Mouse (Mus musculus) liver, embryonic 12.5 days (tissue): ENCODE results near the gene Gm9844. TPM values are rescaled to one million over a fixed set of nuclear protein-coding genes. Genes with fewer than 3 reads are reported as not detected.

Experiments
- ATAC-seq: fragments of 200-750 bp; cut with Nextera tagmentation; 2 replicates; pipeline ENCODE4 v1.8.0; 2017; ENCODE audit warnings: moderate number of reproducible peaks, mild to moderate bottlenecking, moderate library complexity
- H3K27ac ChIP-seq: fragments of 300-500 bp; sonication (generic); 2 replicates; pipeline ENCODE4 v1.5.1; 2016; ENCODE audit warnings: mild to moderate bottlenecking
- H3K27me3 ChIP-seq: fragments of 300-500 bp; sonication (generic); replicated peaks from 2 replicates; pipeline ENCODE4 v1.6.1; 2016; ENCODE audit warnings: mild to moderate bottlenecking, moderate library complexity
- H3K36me3 ChIP-seq: fragments of 300-500 bp; sonication (generic); 2 replicates; pipeline ENCODE4 v1.6.1; 2016; ENCODE audit warnings: mild to moderate bottlenecking, moderate library complexity
- H3K4me1 ChIP-seq: fragments of 300-500 bp; sonication (generic); 2 replicates; pipeline ENCODE4 v1.6.1; 2016
- H3K4me2 ChIP-seq: fragments of 300-500 bp; sonication (generic); 2 replicates; pipeline ENCODE4 v1.6.1; 2016; ENCODE audit warnings: mild to moderate bottlenecking, moderate library complexity
- H3K4me3 ChIP-seq: fragments of 300-500 bp; sonication (generic); 2 replicates; pipeline ENCODE4 v1.5.1; 2016; ENCODE audit warnings: mild to moderate bottlenecking, moderate library complexity
- H3K9ac ChIP-seq: fragments of 300-500 bp; sonication (generic); 2 replicates; pipeline ENCODE4 v1.6.1; 2016; ENCODE audit warnings: mild to moderate bottlenecking, moderate library complexity
- H3K9me3 ChIP-seq: fragments of 300-500 bp; sonication (generic); replicated peaks from 2 replicates; pipeline ENCODE4 v1.6.1; 2016; ENCODE audit warnings: mild to moderate bottlenecking, moderate library complexity
- WGBS: fragments of 180-500 bp; shearing (Covaris S2); methylation state at CpG from one replicate; pipeline ENCODE4 v1.1.7; 2016; ENCODE audit not compliant: insufficient replicate concordance; 5-methylcytosine and 5-hydroxymethylcytosine counted together
- polyA plus RNA-seq: library from polyadenylated mRNA; unstranded; fragments of >200 nt; fragmentation: Nextera tagmentation; extraction: Ambion mirVana; gene quantifications from 2 replicates; pipeline ENCODE4 v1.2.1, GENCODE M21; 2016

The Gm9844 gene
- polyA plus RNA-seq, 1 experiment from 2014 or later: 3.0 TPM

DNA sequence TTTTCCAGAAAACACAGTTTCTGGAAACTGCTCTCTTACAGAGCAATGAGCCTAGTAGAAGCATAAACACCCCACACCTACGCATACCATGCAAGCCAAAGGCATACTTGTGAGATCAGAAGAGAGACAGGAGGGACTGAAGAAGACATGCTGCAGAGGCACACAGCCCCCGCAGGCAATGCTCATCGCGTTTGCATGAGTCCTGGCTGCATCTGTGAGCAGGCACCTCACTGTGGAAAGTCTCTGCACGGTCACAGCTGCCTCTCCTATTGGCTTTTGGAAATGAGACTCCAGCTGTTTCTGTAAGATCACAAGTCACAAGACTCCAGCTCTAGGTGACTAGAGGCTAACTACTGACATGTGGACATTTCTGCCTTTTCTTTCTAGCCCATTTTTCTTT lies 11.9 kb upstream of the Gm9844 start:
- WGBS: 22% methylated on average over 5 of the region's 5 CpGs
- Histone ChIP-seq H3K9ac (peak overlapping the region; percentile 76), H3K4me2 (peak overlapping the region; percentile 75), H3K27ac (peak overlapping the region; percentile 99), H3K4me3 (peak overlapping the region; percentile 55), H3K36me3 (no peaks in the 10 kb centered on the region), H3K4me1 (peaks cover 83% of the 10 kb centered on the region), H3K27me3 (no peaks in the 10 kb centered on the region), H3K9me3 (no peaks in the 10 kb centered on the region)
- no peak for ATAC-seq

DNA sequence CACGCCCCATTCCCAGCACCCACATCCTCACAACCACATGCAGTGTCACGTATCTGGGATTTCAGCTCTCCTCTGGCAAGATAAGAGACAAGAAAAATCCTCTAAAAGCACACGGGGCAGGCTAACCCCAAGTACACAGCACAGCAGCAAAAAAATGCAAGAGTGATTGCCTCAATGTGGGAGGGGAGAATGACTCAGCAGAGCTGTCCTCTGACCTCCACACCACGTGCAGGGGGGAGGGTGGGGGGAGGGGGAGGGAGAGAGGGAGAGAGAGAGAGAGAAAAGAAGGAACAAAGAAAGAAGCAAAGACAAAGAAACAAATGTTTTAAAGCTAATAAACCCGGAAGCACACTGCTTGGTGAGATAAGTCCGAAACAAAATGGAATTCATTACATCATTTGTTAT lies 11.1 kb upstream of the Gm9844 start:
- H3K27me3 ChIP-seq: no peaks in the 10 kb centered on the region
- H3K9ac ChIP-seq: peak overlapping the region; percentile 76
- H3K36me3 ChIP-seq: no peaks in the 10 kb centered on the region
- peak overlapping the region; percentile 99 for H3K27ac ChIP-seq
- peak; percentile 48 for ATAC-seq
- peak overlapping the region; percentile 55 for H3K4me3 ChIP-seq
- peak overlapping the region; percentile 75 for H3K4me2 ChIP-seq
- peaks cover 83% of the 10 kb centered on the region for H3K4me1 ChIP-seq
- WGBS: 6% methylated on average over 6 of the region's 6 CpGs
- no peaks in the 10 kb centered on the region for H3K9me3 ChIP-seq

DNA sequence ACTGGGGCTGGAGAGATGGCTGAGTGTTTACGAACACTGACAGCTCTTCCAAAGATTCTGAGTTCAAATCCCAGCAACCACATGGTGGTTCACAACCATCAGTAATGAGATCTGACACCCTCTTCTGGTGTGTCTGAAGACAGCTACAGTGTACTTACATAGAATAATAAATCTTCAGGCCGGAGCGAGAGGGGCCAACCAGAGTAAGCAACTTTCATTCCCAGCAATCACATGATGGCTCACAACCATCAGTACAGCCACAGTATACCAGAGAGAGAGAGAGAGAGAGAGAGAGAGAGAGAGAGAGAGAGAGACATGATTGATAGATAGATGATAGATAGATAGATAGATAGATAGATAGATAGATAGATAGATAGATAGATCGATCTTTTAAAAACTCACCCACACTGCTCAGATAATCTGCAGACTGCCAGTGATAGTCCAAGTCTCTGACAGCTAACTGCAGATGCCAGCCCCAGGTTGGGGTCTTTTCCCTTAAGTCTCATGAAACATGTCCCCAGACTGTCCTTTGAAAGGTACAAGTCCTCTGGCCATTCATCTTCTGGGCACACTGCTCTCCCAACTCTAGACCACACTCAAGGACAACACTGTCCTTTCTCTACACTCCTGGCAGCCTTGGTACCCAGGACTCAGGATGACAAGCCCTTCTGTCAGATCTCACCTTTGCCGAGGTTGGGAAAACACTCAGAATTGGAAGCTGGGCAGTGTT lies 10.3 kb upstream of the Gm9844 start:
- Histone ChIP-seq H3K9ac (peak overlapping the region; percentile 76), H3K36me3 (no peaks in the 10 kb centered on the region), H3K27ac (peak overlapping the region; percentile 99), H3K4me3 (peak overlapping the region; percentile 55), H3K9me3 (no peaks in the 10 kb centered on the region), H3K4me2 (peak overlapping the region; percentile 75), H3K4me1 (peaks cover 81% of the 10 kb centered on the region), H3K27me3 (no peaks in the 10 kb centered on the region)
- WGBS: 60% methylated on average over 5 of the region's 5 CpGs
- ATAC-seq: no peak

DNA sequence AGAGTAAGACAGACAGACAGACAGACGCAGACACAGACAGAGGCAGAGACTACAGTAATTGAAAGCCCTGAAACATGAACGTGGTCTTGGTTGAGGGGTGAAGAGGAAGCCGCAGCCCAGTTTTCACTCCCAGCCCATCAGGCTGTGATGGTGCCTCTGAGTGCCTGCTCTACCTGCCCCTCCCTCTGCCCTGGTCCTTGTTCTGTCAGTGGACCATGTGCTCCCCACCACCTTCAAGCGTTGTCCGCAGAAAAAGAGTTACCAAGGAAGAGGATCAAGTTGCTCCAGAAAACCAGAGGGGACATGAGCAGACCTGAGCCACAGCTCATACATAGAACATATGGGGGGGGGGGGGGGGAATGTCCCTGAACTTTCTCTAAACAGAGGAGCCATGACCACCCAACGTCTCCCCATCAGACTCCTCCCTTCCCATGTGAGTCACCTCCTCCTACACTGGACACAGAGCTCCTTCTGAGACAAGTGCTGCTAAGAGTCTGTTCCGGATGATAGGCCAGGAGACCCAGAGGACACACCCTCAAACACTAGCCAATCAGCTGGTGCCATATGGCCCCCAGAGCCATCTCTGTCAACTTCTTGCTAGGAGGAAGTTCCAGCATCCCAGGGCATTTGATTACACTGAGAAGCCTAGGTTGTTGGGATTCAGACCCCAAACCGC lies 9.3 kb upstream of the Gm9844 start:
- Histone ChIP-seq H3K9ac (peak overlapping the region; percentile 76), H3K27ac (peak overlapping the region; percentile 99), H3K9me3 (no peaks in the 10 kb centered on the region), H3K36me3 (no peaks in the 10 kb centered on the region), H3K4me3 (peak overlapping the region; percentile 55), H3K4me2 (peak overlapping the region; percentile 75), H3K4me1 (peaks cover 84% of the 10 kb centered on the region), H3K27me3 (no peaks in the 10 kb centered on the region)
- 33% methylated on average over 8 of the region's 8 CpGs for WGBS
- peak; percentile 95 for ATAC-seq

DNA sequence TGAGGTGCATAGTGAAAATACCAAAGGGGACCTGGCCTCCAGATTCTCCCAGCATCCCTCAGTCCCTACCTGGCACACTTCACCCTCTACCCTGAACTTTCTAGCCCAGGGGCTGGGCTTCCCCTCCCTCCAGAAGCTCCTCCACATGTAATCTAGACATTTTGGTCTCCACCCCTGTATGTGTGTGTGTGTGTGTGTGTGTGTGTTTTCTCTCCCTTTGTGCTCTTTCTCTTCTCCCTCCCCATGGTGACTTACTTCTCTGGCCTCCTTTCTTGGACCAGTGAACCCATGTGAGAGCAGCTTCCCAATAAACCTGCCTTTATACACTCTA lies 8.8 kb upstream of the Gm9844 start:
- peak overlapping the region; percentile 10; the same call in 1 of the 2 replicates for H3K4me3 ChIP-seq
- no peaks in the 10 kb centered on the region for H3K36me3 ChIP-seq
- H3K4me1 ChIP-seq: peaks cover 89% of the 10 kb centered on the region
- H3K9ac ChIP-seq: peak overlapping the region; percentile 70
- H3K27ac ChIP-seq: peak overlapping the region; percentile 99
- no peaks in the 10 kb centered on the region for H3K27me3 ChIP-seq
- peak overlapping the region; percentile 75 for H3K4me2 ChIP-seq
- ATAC-seq: peak; percentile 76
- H3K9me3 ChIP-seq: no peaks in the 10 kb centered on the region

DNA sequence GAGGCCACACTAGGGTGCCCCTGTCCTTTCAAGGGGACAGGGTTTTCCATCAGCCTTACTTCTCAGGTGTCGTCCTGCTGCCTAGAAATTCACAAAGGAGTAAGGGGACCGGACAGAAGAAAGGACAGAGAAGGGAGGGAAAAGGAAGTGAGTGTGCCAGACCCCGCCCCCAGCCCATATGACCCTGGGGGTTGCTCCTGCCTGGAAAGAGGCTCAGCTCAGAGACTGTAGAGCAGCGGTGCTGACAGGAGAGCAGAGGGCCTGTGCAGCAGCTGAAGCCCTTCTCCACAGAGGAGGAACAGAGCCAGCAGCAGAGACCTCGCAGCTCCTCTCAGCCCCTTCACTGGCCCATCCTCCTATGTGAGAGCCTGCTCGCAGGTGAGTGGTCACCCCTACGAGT lies 8.3 kb upstream of the Gm9844 start:
- WGBS: 33% methylated on average over 7 of the region's 7 CpGs
- H3K27me3 ChIP-seq: no peaks in the 10 kb centered on the region
- no peak for ATAC-seq
- peak overlapping the region; percentile 99 for H3K27ac ChIP-seq
- peak overlapping the region; percentile 10; the same call in 1 of the 2 replicates for H3K4me3 ChIP-seq
- no peaks in the 10 kb centered on the region for H3K36me3 ChIP-seq
- peak overlapping the region; percentile 70 for H3K9ac ChIP-seq
- peak overlapping the region; percentile 75 for H3K4me2 ChIP-seq
- peaks cover 94% of the 10 kb centered on the region for H3K4me1 ChIP-seq
- H3K9me3 ChIP-seq: no peaks in the 10 kb centered on the region

DNA sequence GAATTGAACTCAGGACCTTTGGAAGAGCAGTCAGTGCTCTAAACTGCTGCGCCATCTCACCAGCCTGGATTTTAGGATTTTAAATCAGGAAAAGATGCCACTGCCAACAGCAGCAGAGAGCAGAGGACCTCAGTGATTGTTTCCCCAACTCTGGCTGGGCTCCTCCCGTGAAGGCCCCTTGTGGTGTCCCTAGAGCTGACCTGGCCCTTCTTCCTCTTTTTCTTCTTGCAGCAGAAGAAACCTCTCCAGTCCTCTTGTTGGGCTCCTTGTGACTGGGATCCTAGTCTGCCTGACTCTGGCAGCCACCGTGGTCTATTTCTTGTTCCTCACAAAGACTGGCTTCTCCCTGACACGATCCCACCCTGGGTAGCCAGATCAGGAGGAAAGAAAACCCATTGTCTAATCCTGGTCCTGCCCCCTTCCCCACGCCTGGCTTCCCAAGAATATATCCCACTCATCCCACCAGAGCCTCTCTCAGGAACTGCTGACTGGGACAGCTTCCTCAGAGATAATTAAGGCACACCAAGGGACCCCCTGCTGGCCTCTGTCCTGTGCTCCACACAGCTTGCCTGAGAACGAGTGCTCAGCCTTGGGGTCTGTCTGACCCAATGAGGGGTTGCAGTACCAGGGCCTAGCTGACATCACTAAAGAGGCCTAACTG lies 5.4 kb upstream of the Gm9844 start:
- peaks cover 97% of the 10 kb centered on the region for H3K4me1 ChIP-seq
- H3K9me3 ChIP-seq: no peaks in the 10 kb centered on the region
- no peak overlapping the region for H3K4me2 ChIP-seq
- peak overlapping the region; percentile 96; the same call in 1 of the 2 replicates for H3K27ac ChIP-seq
- no peaks in the 10 kb centered on the region for H3K36me3 ChIP-seq
- WGBS: 44% methylated on average over 6 of the region's 6 CpGs
- H3K4me3 ChIP-seq: no peak overlapping the region
- H3K9ac ChIP-seq: 0 out of 2 replicates have a peak overlapping the region, but pooled peaks have one; percentile 4
- ATAC-seq: no peak
- no peaks in the 10 kb centered on the region for H3K27me3 ChIP-seq

DNA sequence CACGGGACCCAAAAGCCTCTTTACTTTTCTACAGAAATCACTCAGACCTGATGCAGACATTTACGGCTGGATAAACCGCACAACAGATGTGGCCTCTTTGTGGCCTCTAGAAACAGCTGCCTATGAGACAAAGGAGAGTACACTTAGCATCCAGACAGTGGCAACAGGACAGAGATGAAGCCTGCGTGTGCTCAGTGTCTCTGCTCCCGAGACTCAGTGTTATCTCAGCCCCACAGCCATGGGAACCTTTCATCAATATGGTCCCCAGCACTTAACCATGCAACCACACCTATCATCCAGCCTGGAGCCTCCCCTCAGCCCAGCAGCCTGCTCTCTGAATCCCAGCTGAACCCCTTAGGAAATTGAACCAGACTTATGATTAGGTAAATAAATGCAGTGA lies 2.8 kb upstream of the Gm9844 start:
- H3K27me3 ChIP-seq: no peaks in the 10 kb centered on the region; the same call in 1 of the 2 replicates
- H3K36me3 ChIP-seq: no peaks in the 10 kb centered on the region
- peak overlapping the region; percentile 65 for H3K9ac ChIP-seq
- peak overlapping the region; percentile 46 for H3K4me2 ChIP-seq
- H3K27ac ChIP-seq: peak overlapping the region; percentile 96
- 27% methylated on average over 5 of the region's 5 CpGs for WGBS
- peaks cover 81% of the 10 kb centered on the region for H3K4me1 ChIP-seq
- no peak overlapping the region for H3K4me3 ChIP-seq
- ATAC-seq: peak; percentile 100
- no peaks in the 10 kb centered on the region for H3K9me3 ChIP-seq

DNA sequence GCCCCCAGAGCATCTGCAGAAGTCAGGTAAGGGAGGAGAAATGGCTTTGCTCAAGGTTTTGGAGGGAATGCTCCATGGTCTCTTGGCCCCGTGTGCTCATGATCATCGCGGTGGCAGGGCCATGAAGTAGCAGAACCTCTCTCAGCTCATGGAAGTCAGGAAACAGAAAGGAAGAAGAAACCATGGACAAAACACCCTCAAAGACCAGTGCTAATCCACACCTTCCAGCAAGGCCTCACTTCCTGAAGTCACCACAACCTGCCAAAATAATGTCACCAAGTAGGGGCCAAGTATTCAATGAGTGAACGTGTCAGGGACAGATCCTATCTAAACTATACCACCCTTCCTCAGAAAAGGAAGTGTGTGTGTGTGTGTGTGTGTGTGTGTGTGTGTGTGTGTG lies 840 bp downstream of the Gm9844 start:
- H3K27ac ChIP-seq: peak overlapping the region; percentile 56; the same call in 1 of the 2 replicates
- peaks cover 48% of the 10 kb centered on the region for H3K4me1 ChIP-seq
- 47% methylated on average over 4 of the region's 4 CpGs for WGBS
- no peak overlapping the region for H3K9ac ChIP-seq
- no peaks in the 10 kb centered on the region for H3K36me3 ChIP-seq
- H3K27me3 ChIP-seq: peaks cover 22% of the 10 kb centered on the region
- ATAC-seq: no peak
- no peaks in the 10 kb centered on the region for H3K9me3 ChIP-seq
- no peak overlapping the region for H3K4me2 ChIP-seq
- H3K4me3 ChIP-seq: no peak overlapping the region

DNA sequence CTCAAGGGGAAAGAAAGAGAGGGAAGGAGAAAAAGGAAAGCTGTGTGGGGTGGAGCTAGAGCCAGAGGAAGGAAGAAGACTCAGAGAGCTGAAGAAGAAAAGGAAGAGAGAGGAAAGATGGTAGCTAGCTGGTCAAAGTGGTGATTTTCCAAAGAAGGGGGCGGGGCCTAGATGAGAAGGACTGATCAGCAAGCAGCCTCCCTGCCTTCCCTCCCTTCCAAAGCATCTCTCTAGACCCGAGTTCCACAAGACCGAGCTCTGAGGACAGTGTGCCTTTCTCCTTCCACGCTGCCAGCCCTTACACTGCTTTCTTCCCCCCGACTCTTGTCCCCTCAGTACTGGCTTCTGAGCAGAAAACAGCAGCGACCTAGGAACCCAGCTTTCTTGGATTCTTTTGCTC lies 2.1 kb downstream of the Gm9844 start:
- no peak overlapping the region for H3K9ac ChIP-seq
- peaks cover 35% of the 10 kb centered on the region for H3K27me3 ChIP-seq
- H3K4me1 ChIP-seq: peaks cover 35% of the 10 kb centered on the region
- no peaks in the 10 kb centered on the region for H3K9me3 ChIP-seq
- no peak overlapping the region for H3K4me3 ChIP-seq
- WGBS: 33% methylated on average over 6 of the region's 6 CpGs
- ATAC-seq: no peak
- H3K4me2 ChIP-seq: no peak overlapping the region
- H3K36me3 ChIP-seq: no peaks in the 10 kb centered on the region
- no peak overlapping the region for H3K27ac ChIP-seq

DNA sequence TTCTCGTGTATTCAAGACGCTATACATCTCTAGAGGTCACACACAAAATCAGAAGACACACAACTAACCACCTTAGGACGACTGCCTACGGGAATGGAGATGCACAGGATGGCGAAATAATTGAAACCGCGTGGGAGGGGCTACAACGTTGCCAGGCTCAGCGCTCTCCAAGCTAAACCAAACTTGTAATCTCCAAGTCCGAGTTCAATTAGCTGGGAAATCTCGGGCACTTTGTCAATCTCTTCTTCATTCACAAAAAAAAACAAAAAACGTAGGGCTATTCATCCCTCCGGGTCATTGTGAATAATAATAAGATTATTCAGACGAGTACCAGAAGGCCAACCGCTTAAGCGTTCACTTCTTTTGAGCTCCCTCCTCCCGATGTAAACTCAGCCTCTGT lies 7.1 kb downstream of the Gm9844 start:
- WGBS: 61% methylated on average over 17 of the region's 17 CpGs
- Histone ChIP-seq H3K9me3 (no peaks in the 10 kb centered on the region), H3K9ac (no peak overlapping the region), H3K4me2 (no peak overlapping the region), H3K27me3 (peaks cover 77% of the 10 kb centered on the region), H3K27ac (no peak overlapping the region), H3K4me3 (no peak overlapping the region), H3K4me1 (peaks cover 4% of the 10 kb centered on the region), H3K36me3 (no peaks in the 10 kb centered on the region)
- ATAC-seq: no peak

DNA sequence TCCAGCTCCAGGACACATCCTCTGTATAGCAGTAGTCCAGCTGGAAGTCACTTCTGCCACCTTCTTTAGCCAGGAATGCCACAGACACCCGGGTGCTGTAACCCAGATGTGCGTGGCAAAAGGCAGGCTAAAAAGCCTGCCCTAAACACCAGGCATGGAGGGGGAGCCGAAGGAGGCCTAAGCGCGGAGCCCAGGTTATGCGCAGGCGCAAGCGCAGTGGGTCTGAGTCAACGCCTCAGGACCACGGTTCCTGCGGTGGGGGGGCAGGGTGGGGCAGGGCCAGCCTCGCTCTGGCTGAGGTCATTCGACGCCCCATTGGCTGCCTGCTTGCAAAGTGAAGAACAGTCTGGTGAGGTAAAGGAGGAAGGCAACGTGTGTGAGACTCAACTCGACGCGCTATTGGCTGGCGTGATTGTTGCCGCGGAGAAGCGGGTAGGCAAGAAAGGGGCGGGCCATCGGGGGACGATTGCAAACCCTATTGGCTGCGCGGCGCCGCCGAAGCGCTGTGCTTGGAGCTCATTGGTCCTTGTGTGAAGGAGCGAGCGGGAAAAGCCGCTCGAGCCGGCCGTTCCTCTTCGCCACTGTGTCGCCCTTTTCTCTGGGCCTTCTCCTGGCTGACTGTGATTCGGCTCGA lies 7.6 kb downstream of the Gm9844 start, which contains the start of the genes Lypd4 and Dmrtc2:
Gene Lypd4 (minus strand): TSS at position 410 of the 634 bp plus-strand sequence.
Gene Dmrtc2 (plus strand): TSS at position 526 of the 634 bp plus-strand sequence.
- H3K4me1 ChIP-seq: no peaks in the 10 kb centered on the region
- no peak within 1 kb of the TSS for H3K4me2 ChIP-seq
- no peak within 1 kb of the TSS for H3K27ac ChIP-seq
- peak; percentile 30; the same call in 1 of the 2 replicates for ATAC-seq
- no peaks in the 10 kb centered on the region for H3K9me3 ChIP-seq
- H3K36me3 ChIP-seq: no peaks in the 10 kb centered on the region
- H3K4me3 ChIP-seq: no peak within 1 kb of the TSS
- 44% methylated on average over 41 of the region's 41 CpGs for WGBS
- H3K9ac ChIP-seq: no peak within 1 kb of the TSS
- H3K27me3 ChIP-seq: peaks cover 83% of the 10 kb centered on the region
